Mouse (Mus musculus) E14TG2a.4 (cell line): ENCODE results near the gene Ppp1r1c.

Experiments
- CTCF ChIP-seq: conservative IDR thresholded peaks from 2 replicates; pipeline ENCODE4 v1.5.1; 2014; ENCODE audit warnings: low read length
- NANOG ChIP-seq: IDR thresholded peaks from 2 replicates; pipeline ENCODE4 v1.6.1; 2014; ENCODE audit warnings: borderline replicate concordance, low read length, mixed read lengths
- POU5F1 ChIP-seq: IDR thresholded peaks from 2 replicates; pipeline ENCODE4 v1.6.1; 2014; ENCODE audit warnings: low read length, borderline replicate concordance

DNA sequence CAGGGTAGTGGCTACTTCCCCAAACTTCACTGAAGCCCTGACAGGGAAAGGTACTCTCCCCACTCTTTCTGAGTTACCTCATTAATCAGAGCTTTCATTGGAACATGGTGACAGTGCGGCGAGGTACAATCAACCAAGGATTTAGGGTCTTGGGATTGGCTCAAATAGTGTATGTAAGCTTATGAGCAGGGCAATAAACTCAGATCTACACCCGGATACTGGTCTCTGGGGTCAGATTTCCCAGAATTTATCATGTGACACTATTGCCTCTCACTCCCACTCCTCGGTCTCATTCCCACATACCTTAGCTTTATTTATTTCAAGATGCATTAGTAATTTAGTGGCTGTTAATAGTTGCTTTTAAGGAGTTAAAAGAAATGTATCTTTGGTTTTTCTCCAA lies 118.3 kb downstream of the Ppp1r1c start:
- no peak for TF ChIP-seq CTCF
- TF ChIP-seq NANOG = no peak
- no peak for TF ChIP-seq POU5F1
